Mouse (Mus musculus) spleen, adult 2 months (tissue): ENCODE results near the gene Slc5a11. TPM values are rescaled to one million over a fixed set of nuclear protein-coding genes. Genes with fewer than 3 reads are reported as not detected.

Experiments used
- DNase-seq, 2 experiments: peaks; one replicate each; pipeline versions ENCODE4 v3.0.0 to v3.0.0-alpha.2; 2012 to 2021; ENCODE audit warnings: low spot score in 2 of 2, low read depth in 1 of 2
- H3K27ac ChIP-seq: fragments of 200-500 bp; 2 replicates; pipeline ENCODE4 v1.5.1; 2012; ENCODE audit warnings: low read length, inconsistent platforms; ENCODE audit not compliant: insufficient read depth
- H3K27me3 ChIP-seq: fragments of 200-500 bp; 2 replicates; pipeline ENCODE4 v1.6.1; 2012; ENCODE audit warnings: mild to moderate bottlenecking, moderate library complexity, low read length, inconsistent platforms; ENCODE audit not compliant: control insufficient read depth, insufficient read depth
- H3K36me3 ChIP-seq: fragments of 200-500 bp; 2 replicates; pipeline ENCODE4 v1.6.1; 2012; ENCODE audit warnings: mild to moderate bottlenecking, low read length, inconsistent platforms; ENCODE audit not compliant: control insufficient read depth, insufficient read depth
- H3K4me1 ChIP-seq: fragments of 200-500 bp; 2 replicates; pipeline ENCODE4 v1.6.1; 2011; ENCODE audit warnings: inconsistent platforms; ENCODE audit not compliant: control insufficient read depth, insufficient read depth, insufficient read length
- H3K4me3 ChIP-seq: fragments of 200-500 bp; 2 replicates; pipeline ENCODE4 v1.5.1; 2011; ENCODE audit warnings: mild to moderate bottlenecking, inconsistent platforms; ENCODE audit not compliant: insufficient read depth, insufficient read length; ENCODE audit errors: extremely low read depth
- CTCF ChIP-seq: fragments of 200-500 bp; IDR thresholded peaks from 2 replicates; pipeline ENCODE4 v1.5.1; 2011; ENCODE audit warnings: mild to moderate bottlenecking, inconsistent platforms; ENCODE audit not compliant: insufficient read depth, insufficient read length, insufficient replicate concordance; ENCODE audit errors: extremely low read depth
- POLR2A ChIP-seq: fragments of 200-500 bp; IDR thresholded peaks from 2 replicates; pipeline ENCODE4 v1.6.1; 2011; ENCODE audit warnings: low read depth, low read length, inconsistent platforms
- WGBS: fragments of 180-500 bp; shearing (Covaris S2); methylation state at CpG from one replicate; pipeline ENCODE4 v1.1.7; 2018; 5-methylcytosine and 5-hydroxymethylcytosine counted together
- polyA plus RNA-seq: library from polyadenylated mRNA; depleted of rRNA; stranded (reverse); fragments of >200 nt; gene quantifications from 2 replicates; pipeline ENCODE4 v1.2.3, GENCODE M21; 2012; rRNA removed

Slc5a11 gene
- polyA plus RNA-seq, 1 experiment = 5.0 TPM

DNA sequence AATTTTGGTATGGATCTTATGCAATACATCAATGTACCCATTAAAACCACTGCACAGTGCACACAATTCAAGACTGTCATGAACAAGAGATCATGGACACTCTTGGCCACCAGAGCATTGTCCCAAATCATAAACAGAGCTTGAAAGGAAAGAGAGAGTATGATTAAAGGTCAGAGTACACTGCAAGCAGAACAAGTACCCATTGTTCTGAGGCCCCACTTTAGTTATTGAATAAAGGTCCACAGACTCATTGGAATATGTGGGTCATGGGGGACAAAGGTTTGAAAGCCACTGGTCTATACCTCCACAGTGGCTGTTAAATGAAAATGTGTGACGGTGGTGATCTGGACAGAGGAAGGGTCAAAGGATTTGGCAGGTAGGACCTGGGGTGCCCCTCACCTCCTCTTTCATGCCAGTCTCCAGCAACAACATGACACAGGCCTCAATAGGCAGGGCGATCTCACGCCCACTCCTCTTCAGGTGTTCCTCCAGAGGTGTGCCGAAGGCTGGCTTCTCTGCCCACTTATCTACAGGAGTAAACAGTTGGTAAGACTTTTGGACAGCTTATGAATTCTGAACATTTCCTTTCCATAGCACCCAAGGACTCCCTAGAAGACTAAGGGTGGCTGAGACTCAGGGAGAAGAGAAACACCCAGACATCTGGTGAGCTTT, 93.4 kb downstream of the Slc5a11 start:
- no peak overlapping the region for H3K4me3 ChIP-seq
- no peak overlapping the region for H3K27ac ChIP-seq
- DNase-seq = no peak
- no peaks in the 10 kb centered on the region for H3K27me3 ChIP-seq
- H3K4me1 ChIP-seq = no peaks in the 10 kb centered on the region
- TF ChIP-seq CTCF = no peak
- TF ChIP-seq POLR2A = no peak
- WGBS = 97% methylated on average over 4 of the region's 4 CpGs
- H3K36me3 ChIP-seq = peaks cover 71% of the 10 kb centered on the region

GRCm38 (mm10) chr7:123311836-123312235, 97.3 kb downstream of the Slc5a11 start:
- H3K27me3 ChIP-seq = no peaks in the 10 kb centered on the region
- no peak for TF ChIP-seq CTCF
- no peak for DNase-seq
- H3K4me3 ChIP-seq = no peak overlapping the region
- H3K4me1 ChIP-seq = no peaks in the 10 kb centered on the region
- WGBS = 79% methylated on average over 5 of the region's 5 CpGs
- H3K36me3 ChIP-seq = peaks cover 55% of the 10 kb centered on the region
- H3K27ac ChIP-seq = no peak overlapping the region

DNA sequence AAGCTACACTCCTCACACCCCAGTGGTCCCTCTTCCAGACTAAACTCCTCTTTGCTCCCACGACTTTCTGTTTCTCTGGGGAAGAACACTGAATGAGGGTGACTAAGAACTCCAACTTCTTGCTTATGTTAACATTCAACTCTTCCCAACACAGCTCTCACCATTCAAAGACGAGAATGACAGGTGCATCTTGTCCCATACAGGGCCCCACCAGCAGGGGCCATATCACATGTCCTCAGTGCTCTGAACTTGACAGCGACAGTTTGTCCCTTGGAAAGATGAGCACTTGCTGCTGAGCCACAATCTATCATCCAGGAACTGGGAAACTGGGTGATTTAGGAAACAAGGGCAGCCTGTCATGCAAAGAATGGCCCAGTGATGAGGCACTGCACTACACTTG, 98.2 kb downstream of the Slc5a11 start:
- DNase-seq = no peak
- Histone ChIP-seq H3K27me3 (no peaks in the 10 kb centered on the region), H3K27ac (no peak overlapping the region), H3K4me1 (no peaks in the 10 kb centered on the region), H3K4me3 (no peak overlapping the region), H3K36me3 (peaks cover 56% of the 10 kb centered on the region)
- WGBS = 92% methylated on average over 3 of the region's 3 CpGs
- no peak for TF ChIP-seq CTCF
- TF ChIP-seq POLR2A = no peak

DNA sequence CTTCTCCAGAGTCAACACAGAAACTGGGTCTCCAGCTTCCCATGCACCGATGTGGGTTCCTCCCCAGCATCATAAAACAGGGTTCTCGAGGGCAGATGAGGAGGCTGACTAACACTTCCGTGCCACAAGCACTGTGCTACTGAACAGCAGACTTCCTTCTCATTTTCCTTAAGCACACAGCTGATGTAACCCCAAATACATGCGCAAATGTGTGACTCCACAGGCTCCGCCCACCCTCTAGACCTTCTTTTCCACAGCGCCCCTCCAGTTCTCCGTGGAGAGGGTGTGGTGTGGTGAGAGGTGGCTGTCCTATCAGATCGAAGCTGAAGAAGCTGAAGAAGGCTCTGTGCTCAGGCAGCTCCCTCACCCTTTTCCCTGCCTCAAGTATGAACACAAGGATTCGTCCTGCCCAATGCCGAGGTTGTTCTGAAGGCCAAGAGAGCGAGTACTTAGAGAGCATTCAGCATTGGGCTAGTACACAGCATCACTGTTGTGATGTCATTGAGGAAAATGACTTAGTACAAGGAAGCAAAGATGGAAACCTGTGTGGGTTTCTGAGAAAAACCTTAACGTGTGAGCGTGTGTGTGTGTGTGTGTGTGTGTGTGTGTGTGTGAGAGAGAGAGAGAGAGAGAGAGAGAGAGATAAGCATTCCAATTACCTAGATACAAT, 108.0 kb downstream of the Slc5a11 start:
- DNase-seq = no peak
- Histone ChIP-seq H3K36me3 (peaks cover 53% of the 10 kb centered on the region), H3K27me3 (no peaks in the 10 kb centered on the region), H3K4me1 (peaks cover 2% of the 10 kb centered on the region; the same call in 1 of the 2 replicates), H3K4me3 (no peak overlapping the region), H3K27ac (peak overlapping the region; percentile 2; the same call in 1 of the 2 replicates)
- 39% methylated on average over 13 of the region's 13 CpGs for WGBS
- TF ChIP-seq POLR2A (no peak), CTCF (no peak)

Other genes with a start within 250 kb of the Slc5a11 start
- 8.6 and 8.8 TPM in 2 replicates for gene Rbbp6, start 249.1 kb upstream of the Slc5a11 start, polyA plus RNA-seq
- gene Tnrc6a, start 90.9 kb upstream of the Slc5a11 start, polyA plus RNA-seq = 33.2 and 43.7 TPM in 2 replicates
- 9.3 and 13.1 TPM in 2 replicates for gene Lcmt1, start 155.0 kb downstream of the Slc5a11 start, polyA plus RNA-seq
- gene Arhgap17, start 155.1 kb downstream of the Slc5a11 start, polyA plus RNA-seq = 68.0 and 83.6 TPM in 2 replicates
- 0.68 and 0.81 TPM in 2 replicates for gene Aqp8, start 247.5 kb downstream of the Slc5a11 start, polyA plus RNA-seq